Mouse (Mus musculus) thymus, postnatal 25 days (tissue): Measurements from ENCODE around the gene Snai3.

ENCODE experiments used
- DNase-seq: peaks from one replicate; pipeline ENCODE4 v3.0.0; 2022

The Snai3 gene

DNA sequence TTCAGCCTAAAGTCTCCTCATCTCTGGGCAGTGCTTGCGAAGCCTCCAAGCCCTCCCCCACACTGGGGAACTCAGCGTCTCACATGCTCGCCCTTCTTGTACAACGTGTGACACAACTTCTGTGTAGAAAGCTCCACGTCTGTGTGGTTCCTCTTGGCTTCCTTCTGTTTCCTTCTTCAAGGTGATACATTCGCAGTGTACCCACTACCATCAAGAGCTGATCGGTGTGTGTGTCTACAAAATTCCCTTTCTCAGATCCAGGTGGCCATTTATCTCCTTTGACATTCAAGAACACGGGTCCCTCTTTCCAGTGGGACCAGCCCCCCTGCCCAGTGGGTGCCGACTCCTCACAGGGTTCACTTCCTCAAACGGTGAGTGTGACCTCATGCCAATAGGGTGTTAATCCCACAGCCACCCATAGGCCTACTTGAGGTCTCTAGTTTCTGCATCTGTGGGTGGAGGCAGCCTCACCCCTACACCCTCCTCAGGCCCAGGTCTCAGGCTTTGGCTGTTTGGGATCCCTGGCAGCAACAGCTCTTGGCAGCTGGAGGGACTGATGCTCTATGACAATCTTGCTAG is 30.4 kb downstream of the Snai3 start:
- DNase-seq: no peak

DNA sequence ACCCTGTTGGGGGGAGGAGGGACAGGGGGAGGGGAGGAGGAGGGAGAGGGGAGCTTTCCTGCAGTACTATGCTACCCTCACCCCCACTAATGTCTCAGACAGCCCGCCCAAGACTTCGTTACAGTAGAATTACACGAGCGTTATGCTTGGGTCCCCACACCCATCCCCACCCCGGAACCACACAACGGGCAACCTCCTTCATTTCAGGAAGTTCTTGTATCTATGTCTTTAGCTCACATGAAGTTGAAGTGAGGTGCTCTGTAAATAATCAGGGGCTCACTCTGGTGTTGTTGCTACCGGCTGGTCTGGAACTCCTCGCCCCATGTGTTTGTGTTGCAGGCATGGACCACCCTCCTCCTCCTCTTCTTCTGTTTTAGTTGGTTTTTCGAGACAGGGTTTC is 32.4 kb downstream of the Snai3 start:
- DNase-seq: no peak

DNA sequence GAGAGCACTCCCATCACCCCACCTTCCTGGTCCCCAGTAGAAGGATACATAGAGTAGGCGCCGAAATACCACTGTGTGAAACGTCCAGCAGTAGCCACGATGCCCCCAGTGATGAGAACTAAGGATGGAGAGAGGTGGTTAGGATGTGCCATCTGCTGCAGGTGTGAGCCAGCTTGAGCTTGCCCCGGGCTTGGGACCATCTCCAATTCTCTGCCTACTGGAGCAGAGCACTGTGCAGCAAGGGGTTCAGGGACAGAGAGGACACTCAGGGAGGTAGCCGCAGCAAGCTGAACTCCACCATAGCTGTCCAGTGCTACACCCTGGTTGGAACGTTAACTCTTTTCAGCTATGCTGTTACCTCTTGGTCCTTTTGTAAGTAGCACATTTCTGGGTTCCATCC is 32.9 kb downstream of the Snai3 start:
- no peak for DNase-seq

DNA sequence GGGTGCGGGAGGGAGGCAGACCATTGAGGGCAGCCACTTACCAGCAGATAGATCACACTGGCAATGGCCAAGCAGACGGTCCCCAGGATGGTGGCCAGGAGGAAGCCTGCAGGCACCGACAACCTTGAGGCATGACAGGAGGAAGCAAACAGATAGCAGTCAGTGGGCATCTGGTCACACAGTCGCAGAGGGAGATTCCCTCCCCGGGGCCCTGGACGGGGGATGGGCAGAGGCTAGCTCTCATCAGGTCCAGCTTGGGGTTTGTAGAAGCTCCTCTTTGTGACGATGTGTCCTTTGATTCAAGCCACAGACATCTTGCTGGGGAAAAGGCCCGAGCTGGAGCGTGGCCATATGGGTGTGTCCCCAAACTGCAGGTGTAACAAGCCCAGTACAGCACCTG is 34.4 kb downstream of the Snai3 start:
- no peak for DNase-seq

DNA sequence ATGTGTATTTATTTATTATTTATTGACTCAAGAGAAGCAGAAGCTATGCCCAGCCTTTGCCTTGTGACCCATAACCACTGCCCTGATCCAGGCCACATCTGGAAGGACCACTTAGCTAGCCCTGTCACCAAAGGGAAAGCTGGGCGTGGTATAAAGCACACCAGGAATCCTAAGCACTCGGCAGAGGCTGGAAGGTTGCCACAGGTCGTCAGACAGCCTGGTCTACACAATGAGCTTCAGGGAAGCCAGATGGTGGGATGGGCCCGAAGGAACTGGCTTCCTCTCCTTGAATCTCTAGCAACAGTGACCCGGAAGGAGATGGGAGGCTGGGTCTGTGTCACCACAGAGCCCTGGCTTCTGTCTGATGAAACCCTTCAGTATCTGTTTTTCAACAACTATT is 36.9 kb downstream of the Snai3 start:
- no peak for DNase-seq

DNA sequence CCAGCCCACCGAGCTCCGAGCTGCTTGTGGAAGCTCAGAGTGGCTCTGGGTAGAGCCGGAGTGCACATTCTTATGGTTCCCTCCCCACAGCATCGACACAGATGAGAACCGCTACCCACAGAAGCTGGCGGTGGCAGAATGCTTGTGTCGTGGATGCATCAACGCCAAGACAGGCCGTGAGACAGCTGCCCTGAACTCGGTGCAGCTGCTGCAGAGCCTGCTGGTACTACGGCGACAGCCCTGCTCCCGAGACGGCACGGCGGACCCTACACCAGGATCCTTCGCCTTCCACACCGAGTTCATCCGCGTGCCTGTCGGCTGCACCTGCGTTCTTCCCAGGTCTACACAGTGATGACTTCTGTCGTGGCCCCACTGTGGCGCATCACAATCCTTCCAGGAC is 37.3 kb downstream of the Snai3 start:
- DNase-seq: no peak

DNA sequence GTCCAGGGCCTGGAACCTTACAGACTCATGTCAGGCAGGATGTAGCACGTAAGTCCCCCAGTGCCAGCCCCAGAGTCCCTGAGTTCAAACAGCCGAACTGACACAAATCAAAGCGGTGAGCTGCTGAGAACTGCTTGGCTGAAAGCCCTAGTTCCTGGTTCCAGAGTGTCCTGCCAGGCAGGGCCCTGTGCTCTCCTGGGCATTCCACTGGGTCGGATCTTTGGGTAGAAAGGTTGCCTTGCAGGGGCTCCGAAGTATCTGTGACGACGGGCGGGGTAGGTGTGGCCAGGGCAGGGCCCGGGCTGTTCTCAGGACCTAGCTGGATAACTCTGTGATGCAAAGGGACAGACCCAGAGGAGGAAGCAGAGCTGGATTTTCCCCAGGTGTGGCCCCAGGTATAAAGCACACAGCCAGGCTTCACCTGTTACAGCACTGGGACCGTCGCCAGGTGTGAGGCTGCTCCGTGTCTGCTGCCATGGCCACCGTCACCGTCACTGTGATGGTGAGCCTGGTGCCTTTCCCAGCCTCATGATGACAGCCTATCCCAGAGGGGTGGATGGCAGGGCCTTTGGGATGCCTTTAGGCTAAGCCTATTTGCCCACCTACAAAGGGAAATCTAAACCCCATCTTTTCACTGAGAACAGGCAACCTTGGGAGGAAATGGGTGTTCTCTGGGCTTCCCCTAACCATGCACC is 39.0 kb downstream of the Snai3 start, which contains the start of gene Il17c:
TSS of gene Il17c (plus strand) at position 645 of the 695 bp plus-strand sequence.
- DNase-seq: no peak

DNA sequence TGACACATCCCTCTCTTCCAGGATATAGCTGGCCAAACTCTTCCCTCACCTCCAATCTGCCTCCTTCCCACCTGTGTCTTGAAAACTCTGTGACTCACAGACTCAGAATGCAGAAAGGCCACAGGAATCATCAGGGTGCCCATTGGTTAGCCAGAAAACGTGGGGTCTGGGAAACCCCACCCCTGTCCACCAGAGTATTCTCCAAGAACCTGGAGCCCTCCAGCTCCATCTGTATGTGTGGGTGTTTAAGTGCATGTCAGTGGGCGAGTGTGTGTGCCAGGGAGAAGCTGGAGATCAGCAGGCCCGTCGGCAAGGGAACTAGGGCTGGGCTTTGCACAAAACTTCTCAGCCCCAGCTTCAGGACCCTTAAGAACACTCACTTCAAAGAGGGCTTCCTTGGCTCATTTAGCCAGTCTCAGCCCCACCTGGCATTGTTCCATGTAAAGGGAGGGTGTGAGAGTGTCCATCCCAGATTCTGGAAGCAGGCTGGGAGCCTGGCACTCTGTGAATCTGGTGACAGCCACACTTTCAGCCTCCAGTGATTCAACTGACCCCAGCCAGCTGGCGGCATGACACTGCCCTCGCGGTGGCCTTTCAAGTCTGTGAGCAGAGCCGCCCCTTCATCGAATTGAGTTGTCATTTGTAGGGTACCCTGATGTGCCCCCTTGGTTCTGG is 40.5 kb downstream of the Snai3 start:
- DNase-seq: no peak

DNA sequence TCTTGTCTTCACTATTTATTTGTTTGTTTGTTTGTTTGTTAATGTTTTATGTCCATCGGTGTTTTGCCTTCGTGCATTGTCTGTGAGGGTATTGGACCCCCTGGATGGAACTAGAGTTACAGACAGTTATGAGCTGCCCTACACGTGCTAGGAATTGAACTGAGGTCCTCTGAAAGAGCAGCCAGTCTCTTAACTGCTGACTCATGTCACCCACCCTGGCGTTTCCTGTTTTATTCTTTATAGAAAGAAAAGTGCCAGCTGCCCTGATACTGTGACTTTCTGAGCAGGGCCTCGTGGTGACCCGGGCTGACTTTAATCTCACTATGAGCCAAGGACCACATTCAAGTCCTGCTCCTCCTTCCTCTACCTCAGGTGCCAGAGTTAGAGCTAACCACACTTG is 45.0 kb downstream of the Snai3 start:
- DNase-seq: no peak

DNA sequence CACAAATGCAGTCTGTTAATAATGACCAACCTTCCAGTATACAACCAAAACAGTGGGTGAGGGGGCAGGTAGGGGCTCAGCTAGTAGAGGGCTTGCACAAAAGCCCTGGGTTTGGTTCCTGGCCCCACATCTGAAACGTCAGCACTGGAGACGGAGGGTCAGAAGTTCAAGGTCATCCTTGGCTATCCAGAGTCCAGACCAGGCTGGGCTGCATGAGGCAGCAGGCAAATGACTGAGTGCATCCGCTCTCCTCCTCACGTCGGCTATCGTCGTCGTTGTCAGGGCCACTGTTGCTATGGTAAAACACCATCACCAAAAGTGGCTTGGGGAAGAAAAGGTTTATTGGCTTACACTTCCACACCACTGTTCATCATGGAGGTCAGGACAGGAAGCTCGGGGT is 46.2 kb downstream of the Snai3 start:
- no peak for DNase-seq

DNA sequence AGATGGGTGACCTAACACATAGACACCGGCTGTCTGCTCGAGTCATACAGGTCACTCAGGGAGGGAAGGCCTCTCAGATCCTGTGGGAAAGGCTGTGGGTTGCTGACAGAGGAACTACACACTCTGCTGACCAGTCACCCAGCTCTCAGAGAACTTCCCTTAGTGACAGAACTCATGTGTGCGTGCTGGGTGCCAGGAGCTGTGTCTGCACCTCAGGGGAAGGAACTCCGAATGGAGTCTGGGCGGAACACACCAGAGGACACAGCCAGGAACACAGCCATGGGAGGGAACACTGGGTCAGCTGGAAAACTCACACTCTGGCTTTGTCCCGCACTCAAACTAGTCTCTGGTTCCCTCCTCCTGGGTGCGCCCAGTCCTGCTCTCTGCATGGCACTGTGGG is 52.9 kb downstream of the Snai3 start:
- DNase-seq: no peak

DNA sequence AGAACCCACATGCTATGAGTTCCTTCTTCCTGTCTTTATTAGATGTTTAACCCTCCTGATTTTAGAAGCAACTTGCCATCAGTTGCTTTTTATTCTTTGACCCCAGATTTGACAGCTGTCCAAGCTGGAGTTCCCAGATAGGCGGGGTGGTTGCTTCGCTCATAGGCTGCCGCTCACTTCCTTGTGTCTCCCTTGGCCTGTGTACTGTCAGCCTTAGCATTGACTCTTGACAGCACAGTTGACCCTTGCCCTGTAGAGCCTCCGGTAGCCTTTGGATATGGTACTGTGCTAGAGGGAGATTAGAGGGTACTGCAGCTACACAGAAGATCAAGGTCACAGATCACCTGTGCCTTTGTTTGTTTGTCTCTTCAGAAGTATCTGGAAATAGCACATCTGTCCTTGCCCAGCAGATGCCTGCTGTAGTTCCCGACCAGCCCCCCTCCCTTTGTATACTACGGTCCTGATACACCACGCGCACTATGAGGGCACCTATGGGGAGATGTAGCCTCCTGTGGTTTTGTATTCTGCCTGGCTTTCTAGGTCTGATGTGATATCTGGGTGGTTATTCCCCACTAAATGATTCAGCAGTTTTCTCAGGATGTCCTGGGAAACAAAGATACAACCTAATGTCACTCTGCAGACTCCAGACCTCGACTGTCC is 55.3 kb downstream of the Snai3 start:
- DNase-seq: no peak
